8 mouse cellular contexts compared by ENCODE assay signal in the genomic region with DNA sequence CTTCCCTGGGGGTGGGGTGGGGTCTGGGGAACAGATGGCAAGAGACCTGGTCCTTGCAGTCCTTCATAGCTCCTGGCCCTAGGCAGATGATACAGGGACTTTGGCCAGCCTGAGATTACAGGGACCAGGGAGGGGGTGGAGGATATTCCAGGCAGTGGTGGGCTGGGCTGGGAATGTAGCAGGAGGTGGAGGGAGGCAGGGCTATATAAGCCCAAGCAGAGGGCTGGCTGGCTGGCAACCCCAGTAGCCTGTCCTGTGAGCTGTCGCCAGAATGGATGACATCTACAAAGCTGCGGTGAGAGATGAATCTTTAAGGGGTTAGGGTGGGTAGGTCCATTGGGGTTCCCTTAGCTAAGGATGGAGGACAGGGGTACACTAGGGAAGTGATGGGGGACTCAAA. TPM values are rescaled to one million over a fixed set of nuclear protein-coding genes. Genes with fewer than 3 reads are reported as not detected.
A peak's percentile ranks its signal among the peaks of the same experiment; 100 is the strongest.
DNase-seq lines count a peak whose midpoint lies in the region; ATAC-seq and TF ChIP-seq lines count a peak whose summit lies in the region.

A gene (plus strand): TSS at position 229 of the 400 bp plus-strand sequence.

- H3K27ac ChIP-seq in forebrain, embryonic 14.5 days (ENCODE audit: low read depth, low read length) = peak within 1 kb of the TSS; percentile 88; the same call in 1 of the 2 replicates
- H3K27ac ChIP-seq in hindbrain, embryonic 10.5 days = peak within 1 kb of the TSS; percentile 98
- no peak within 1 kb of the TSS for H3K27ac ChIP-seq in midbrain, embryonic 11.5 days (ENCODE audit: low read depth, low read length)

- WGBS in lung, adult 2 months = 68% methylated on average over 2 of the region's 2 CpGs
- WGBS in forebrain, embryonic 14.5 days = 75% methylated on average over 2 of the region's 2 CpGs
- WGBS in hindbrain, embryonic 10.5 days = 84% methylated on average over 2 of the region's 2 CpGs
- WGBS in midbrain, embryonic 11.5 days = 84% methylated on average over 2 of the region's 2 CpGs

- peak within 1 kb of the TSS; percentile 18 for H3K4me3 ChIP-seq in lung, adult 2 months (replicated peaks; ENCODE audit: extremely low read depth, low read depth, low read length)
- H3K4me3 ChIP-seq in forebrain, embryonic 14.5 days (ENCODE audit: low read depth, low read length) = peak within 1 kb of the TSS; percentile 81; the same call in 1 of the 2 replicates
- peak within 1 kb of the TSS; percentile 89 for H3K4me3 ChIP-seq in hindbrain, embryonic 10.5 days
- H3K4me3 ChIP-seq in midbrain, embryonic 11.5 days (ENCODE audit: low read depth, low read length) = peak within 1 kb of the TSS; percentile 83

- no peak for DNase-seq in lung, adult 2 months
- no peak for DNase-seq in lung, postnatal 36 days
- DNase-seq in forebrain, embryonic 14.5 days (ENCODE audit: low spot score) = no peak
- DNase-seq in hindbrain, embryonic 10.5 days (ENCODE audit: low spot score) = no peak
- DNase-seq in midbrain, embryonic 11.5 days (ENCODE audit: low spot score, missing footprints) = no peak
- DNase-seq in urinary bladder, postnatal 25 days (ENCODE audit: low spot score) = no peak
- no peak for DNase-seq in thymus, postnatal 14 days
- no peak for DNase-seq in embryo, embryonic 10.5 days (ENCODE audit: low spot score)

- peak within 1 kb of the TSS; percentile 86 for H3K4me2 ChIP-seq in forebrain, embryonic 14.5 days (ENCODE audit: low read length)
- H3K4me2 ChIP-seq in midbrain, embryonic 11.5 days = peak within 1 kb of the TSS; percentile 98

- ATAC-seq in forebrain, embryonic 14.5 days = no peak
- no peak for ATAC-seq in midbrain, embryonic 11.5 days (ENCODE audit: low FRiP score)

- H3K9ac ChIP-seq in forebrain, embryonic 14.5 days (ENCODE audit: low read length) = peak within 1 kb of the TSS; percentile 95
- peak within 1 kb of the TSS; percentile 97; the same call in 1 of the 2 replicates for H3K9ac ChIP-seq in midbrain, embryonic 11.5 days (ENCODE audit: low read length)

- TF ChIP-seq CTCF in lung, adult 2 months (IDR thresholded peaks at IDR 0.05; ENCODE audit: insufficient read depth, low read length) = no peak

- H3K9me3 ChIP-seq in forebrain, embryonic 14.5 days (replicated peaks; ENCODE audit: control insufficient read depth, low read length) = no peaks in the 10 kb centered on the region
- H3K9me3 ChIP-seq in hindbrain, embryonic 10.5 days = no peaks in the 10 kb centered on the region
- H3K9me3 ChIP-seq in midbrain, embryonic 11.5 days (ENCODE audit: control insufficient read depth, low read length) = no peaks in the 10 kb centered on the region

- TF ChIP-seq POLR2A in lung, adult 2 months (IDR thresholded peaks at IDR 0.05; ENCODE audit: borderline replicate concordance, extremely low read depth, low read depth, low read length) = no peak

- no peaks in the 10 kb centered on the region for H3K27me3 ChIP-seq in forebrain, embryonic 14.5 days (replicated peaks; ENCODE audit: control insufficient read depth, insufficient read depth, low read length)
- H3K27me3 ChIP-seq in hindbrain, embryonic 10.5 days (ENCODE audit: insufficient read depth, poor library complexity, severe bottlenecking) = peaks cover 5% of the 10 kb centered on the region; the same call in 1 of the 2 replicates
- no peaks in the 10 kb centered on the region for H3K27me3 ChIP-seq in midbrain, embryonic 11.5 days (ENCODE audit: control insufficient read depth, insufficient read depth, low read length)

- H3K36me3 ChIP-seq in forebrain, embryonic 14.5 days (ENCODE audit: control insufficient read depth, insufficient read depth, low read length) = peaks cover 17% of the 10 kb centered on the region
- peaks cover 23% of the 10 kb centered on the region for H3K36me3 ChIP-seq in hindbrain, embryonic 10.5 days
- H3K36me3 ChIP-seq in midbrain, embryonic 11.5 days (ENCODE audit: control insufficient read depth, insufficient read depth, low read length) = peaks cover 11% of the 10 kb centered on the region

- H3K4me1 ChIP-seq in lung, adult 2 months (ENCODE audit: control insufficient read depth, insufficient read depth, low read length) = peaks cover 12% of the 10 kb centered on the region
- peaks cover 11% of the 10 kb centered on the region; the same call in 1 of the 2 replicates for H3K4me1 ChIP-seq in forebrain, embryonic 14.5 days (ENCODE audit: control insufficient read depth, insufficient read depth, low read length)
- peaks cover 31% of the 10 kb centered on the region for H3K4me1 ChIP-seq in hindbrain, embryonic 10.5 days (replicated peaks)
- H3K4me1 ChIP-seq in midbrain, embryonic 11.5 days (ENCODE audit: control insufficient read depth, insufficient read depth, low read length) = peaks cover 9% of the 10 kb centered on the region

RNA-seq across cellular contexts. Expression of the gene that starts here (rescaled TPM):
- polyA plus RNA-seq in lung, adult 2 months (2012; rRNA removed) = 25.4 and 32.2 TPM in 2 replicates
- polyA plus RNA-seq in forebrain, embryonic 14.5 days (2014; fragmentation: Nextera tagmentation; extraction: Ambion mirVana) = 1.2 and 1.3 TPM in 2 replicates
- polyA plus RNA-seq in hindbrain, embryonic 10.5 days (2016; fragmentation: Nextera tagmentation; extraction: Ambion mirVana) = 1.5 and 4.3 TPM in 2 replicates
- polyA plus RNA-seq in midbrain, embryonic 11.5 days (2014; fragmentation: Nextera tagmentation; extraction: Ambion mirVana) = 0.40 and 0.80 TPM in 2 replicates

Comparison
In these comparisons a context has a peak if more than half of its experiments do, and no peak if none do; other contexts are left out.
1. H3K4me3 ChIP-seq: peak in every context shown above with its lines; median percentile 89 in hindbrain, embryonic 10.5 days; 83 in midbrain, embryonic 11.5 days; 81 in forebrain, embryonic 14.5 days; 18 in lung, adult 2 months.